Mouse (Mus musculus) testis, adult 2 months (tissue): ENCODE measurements around the gene Thbd. TPM values are rescaled to one million over a fixed set of nuclear protein-coding genes. Genes with fewer than 3 reads are reported as not detected.

ENCODE experiments used
- H3K27ac ChIP-seq: fragments of 200-500 bp; 2 replicates; pipeline ENCODE4 v1.5.1; 2012; ENCODE audit warnings: low read depth, low read length; ENCODE audit not compliant: control insufficient read depth, insufficient read depth
- H3K27me3 ChIP-seq: fragments of 200-500 bp; 2 replicates; pipeline ENCODE4 v1.6.1; 2012; ENCODE audit warnings: mild to moderate bottlenecking, low read length, moderate library complexity; ENCODE audit not compliant: control insufficient read depth, insufficient read depth
- H3K36me3 ChIP-seq: fragments of 200-500 bp; 2 replicates; pipeline ENCODE4 v1.6.1; 2012; ENCODE audit warnings: mild to moderate bottlenecking, low read length; ENCODE audit not compliant: control insufficient read depth, insufficient read depth
- H3K4me1 ChIP-seq: fragments of 200-500 bp; 2 replicates; pipeline ENCODE4 v1.6.1; 2012; ENCODE audit warnings: low read length; ENCODE audit not compliant: control insufficient read depth, insufficient read depth
- H3K4me3 ChIP-seq: fragments of 200-500 bp; 2 replicates; pipeline ENCODE4 v1.5.1; 2012; ENCODE audit warnings: low read depth, mild to moderate bottlenecking, low read length, moderate library complexity, mixed read lengths; ENCODE audit not compliant: control insufficient read depth
- CTCF ChIP-seq: fragments of 200-500 bp; IDR thresholded peaks from 2 replicates; pipeline ENCODE4 v1.5.1; 2012; ENCODE audit warnings: low read depth, mild to moderate bottlenecking, inconsistent platforms, low read length, moderate library complexity; ENCODE audit not compliant: control insufficient read depth, insufficient read depth, insufficient replicate concordance
- POLR2A ChIP-seq: fragments of 200-500 bp; IDR thresholded peaks from 2 replicates; pipeline ENCODE4 v1.6.1; 2012; ENCODE audit warnings: low read depth, mild to moderate bottlenecking, inconsistent platforms, low read length, moderate library complexity; ENCODE audit not compliant: control insufficient read depth
- polyA plus RNA-seq: library from polyadenylated mRNA; depleted of rRNA; stranded (reverse); fragments of >200 nt; gene quantifications from 2 replicates; pipeline ENCODE4 v1.2.3, GENCODE M21; 2012

Gene Thbd
- polyA plus RNA-seq, 1 experiment = 3.0 TPM

- no peaks in the 10 kb centered on the region for H3K4me1 ChIP-seq
- TF ChIP-seq CTCF (no peak), POLR2A (no peak)
- no peaks in the 10 kb centered on the region for H3K27me3 ChIP-seq
- H3K27ac ChIP-seq = no peak overlapping the region
- H3K36me3 ChIP-seq = no peaks in the 10 kb centered on the region
- H3K4me3 ChIP-seq = no peak overlapping the region
These were observed 28.3 kb upstream of the Thbd start for GRCm38 (mm10) chr2:148436285-148436684.

GRCm38 (mm10) chr2:148432346-148432745, 24.4 kb upstream of the Thbd start:
- Histone ChIP-seq H3K36me3 (no peaks in the 10 kb centered on the region), H3K4me3 (no peak overlapping the region), H3K27ac (no peak overlapping the region), H3K27me3 (no peaks in the 10 kb centered on the region), H3K4me1 (no peaks in the 10 kb centered on the region)
- TF ChIP-seq CTCF (no peak), POLR2A (no peak)

- TF ChIP-seq CTCF = no peak
- TF ChIP-seq POLR2A = no peak
These were observed 23.0 kb upstream of the Thbd start for GRCm38 (mm10) chr2:148430941-148431340.

GRCm38 (mm10) chr2:148429001-148429505, 21.1 kb upstream of the Thbd start:
- H3K4me1 ChIP-seq = no peaks in the 10 kb centered on the region
- no peaks in the 10 kb centered on the region for H3K36me3 ChIP-seq
- TF ChIP-seq POLR2A (no peak), CTCF (no peak)
- H3K27ac ChIP-seq = no peak overlapping the region
- no peak overlapping the region for H3K4me3 ChIP-seq
- H3K27me3 ChIP-seq = no peaks in the 10 kb centered on the region

More at GRCm38 (mm10) chr2:148430941-148431340, 23.0 kb upstream of the Thbd start:
- no peaks in the 10 kb centered on the region for H3K27me3 ChIP-seq
- H3K4me1 ChIP-seq = no peaks in the 10 kb centered on the region
- H3K4me3 ChIP-seq = no peak overlapping the region
- no peak overlapping the region for H3K27ac ChIP-seq
- H3K36me3 ChIP-seq = no peaks in the 10 kb centered on the region

- TF ChIP-seq POLR2A = no peak
- Histone ChIP-seq H3K27me3 (no peaks in the 10 kb centered on the region), H3K4me1 (no peaks in the 10 kb centered on the region), H3K4me3 (no peak overlapping the region), H3K36me3 (no peaks in the 10 kb centered on the region), H3K27ac (no peak overlapping the region)
These were observed 20.5 kb upstream of the Thbd start for GRCm38 (mm10) chr2:148428523-148428922.

- TF ChIP-seq POLR2A (no peak), CTCF (no peak)
These were observed 19.6 kb upstream of the Thbd start for GRCm38 (mm10) chr2:148427553-148427952.

GRCm38 (mm10) chr2:148425709-148426382, 17.9 kb upstream of the Thbd start:
- Histone ChIP-seq H3K36me3 (no peaks in the 10 kb centered on the region), H3K27ac (no peak overlapping the region), H3K27me3 (no peaks in the 10 kb centered on the region), H3K4me3 (no peak overlapping the region), H3K4me1 (no peaks in the 10 kb centered on the region)
- TF ChIP-seq POLR2A = no peak
- TF ChIP-seq CTCF = no peak

More at GRCm38 (mm10) chr2:148427553-148427952, 19.6 kb upstream of the Thbd start:
- Histone ChIP-seq H3K4me3 (no peak overlapping the region), H3K4me1 (no peaks in the 10 kb centered on the region), H3K27me3 (no peaks in the 10 kb centered on the region), H3K36me3 (no peaks in the 10 kb centered on the region), H3K27ac (no peak overlapping the region)
